ENCODE assay signal across 12 mouse cellular contexts in the genomic region with DNA sequence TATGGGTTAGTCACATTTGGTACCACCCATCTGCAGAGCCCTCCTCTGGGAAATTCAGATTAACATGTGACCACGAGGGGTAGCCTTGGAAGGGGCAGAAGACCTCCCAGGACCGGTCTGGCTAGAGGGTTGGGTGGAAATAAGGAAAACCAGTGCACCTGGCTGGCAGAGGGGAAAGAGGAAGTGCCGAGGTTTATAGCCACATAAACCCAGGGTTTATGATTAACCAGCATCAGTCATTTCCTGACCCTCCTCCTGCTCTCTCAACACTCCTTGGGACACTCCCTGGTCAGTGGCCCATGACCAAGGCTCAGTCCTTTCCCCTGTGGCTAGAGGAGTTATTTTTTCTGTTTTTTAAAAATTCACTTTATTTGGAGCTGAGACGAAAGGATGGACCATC. TPM values are rescaled to one million over a fixed set of nuclear protein-coding genes. Genes with fewer than 3 reads are reported as not detected.
A peak's percentile ranks its signal among the peaks of the same experiment; 100 is the strongest.
DNase-seq lines count a peak whose midpoint lies in the region; ATAC-seq and TF ChIP-seq lines count a peak whose summit lies in the region.
"Had no signal": no experiment of that assay in that cellular context is flagged by ENCODE, and none has a peak within 500 bp of the region (broad histone marks: within the 10 kb centered on the region; RNA-seq: fewer than 3 reads in every experiment).

No protein-coding gene starts in this region.

- no peak for TF ChIP-seq CTCF in intestine, postnatal 0 days (IDR thresholded peaks at IDR 0.05; ENCODE audit: low read depth)
- TF ChIP-seq CTCF in small intestine, adult 2 months (IDR thresholded peaks at IDR 0.05; ENCODE audit: extremely low read depth, insufficient read length, insufficient replicate concordance, low read depth, low read length), result no peak

- no peak overlapping the region for H3K4me2 ChIP-seq in intestine, postnatal 0 days (replicated peaks; ENCODE audit: low read depth)
- H3K4me2 ChIP-seq in midbrain, embryonic 15.5 days, result no peak overlapping the region
- no peak overlapping the region for H3K4me2 ChIP-seq in hindbrain, embryonic 13.5 days
- H3K4me2 ChIP-seq: heart, embryonic 12.5 days had no signal

- no peak for TF ChIP-seq POLR2A in small intestine, adult 2 months (IDR thresholded peaks at IDR 0.05; ENCODE audit: low read depth, low read length)

- peak; percentile 68 to 74 for DNase-seq in kidney, postnatal 36 days
- no peak for DNase-seq in hindbrain, embryonic 10.5 days (ENCODE audit: low spot score)
- DNase-seq: cerebellum, postnatal 25 days; right cerebral cortex, postnatal 4 days had no signal

- ATAC-seq in common myeloid progenitor, adult 5-6 weeks (replicated peaks; ENCODE audit: low read depth, poor library complexity, severe bottlenecking), result 0 out of 2 replicates have a peak, but pooled peaks have one; percentile 21
- peak; percentile 85 for ATAC-seq in intestine, postnatal 0 days
- ATAC-seq in midbrain, embryonic 15.5 days (replicated peaks), result no peak
- no peak for ATAC-seq in hindbrain, embryonic 13.5 days (ENCODE audit: low FRiP score)
- ATAC-seq: hindbrain, postnatal 0 days had no signal

- H3K36me3 ChIP-seq in intestine, postnatal 0 days (ENCODE audit: control insufficient read depth, insufficient read depth), result peaks cover 6% of the 10 kb centered on the region; the same call in 1 of the 2 replicates
- peaks cover under 1% of the 10 kb centered on the region for H3K36me3 ChIP-seq in small intestine, adult 2 months (ENCODE audit: control insufficient read depth, insufficient read depth, low read length)
- peaks cover 10% of the 10 kb centered on the region; the same call in 1 of the 2 replicates for H3K36me3 ChIP-seq in midbrain, embryonic 15.5 days (replicated peaks)
- peaks cover 13% of the 10 kb centered on the region for H3K36me3 ChIP-seq in hindbrain, embryonic 13.5 days
- peaks cover 13% of the 10 kb centered on the region for H3K36me3 ChIP-seq in hindbrain, embryonic 10.5 days

- H3K27ac ChIP-seq in intestine, postnatal 0 days (ENCODE audit: low read depth, low read length), result 0 out of 2 replicates have a peak overlapping the region, but pooled peaks have one; percentile 50
- H3K27ac ChIP-seq in small intestine, adult 2 months (ENCODE audit: insufficient read depth, low read depth, low read length), result peak overlapping the region; percentile 82; the same call in 1 of the 2 replicates
- no peak overlapping the region for H3K27ac ChIP-seq in midbrain, embryonic 15.5 days
- H3K27ac ChIP-seq in hindbrain, embryonic 13.5 days, result no peak overlapping the region
- no peak overlapping the region for H3K27ac ChIP-seq in hindbrain, embryonic 10.5 days
- H3K27ac ChIP-seq: hindbrain, postnatal 0 days had no signal

- no peak overlapping the region for H3K4me3 ChIP-seq in intestine, postnatal 0 days (ENCODE audit: low read depth, low read length)
- no peak overlapping the region for H3K4me3 ChIP-seq in small intestine, adult 2 months (ENCODE audit: low read depth, low read length)
- H3K4me3 ChIP-seq in midbrain, embryonic 15.5 days, result no peak overlapping the region
- no peak overlapping the region for H3K4me3 ChIP-seq in hindbrain, embryonic 13.5 days
- no peak overlapping the region for H3K4me3 ChIP-seq in hindbrain, embryonic 10.5 days
- H3K4me3 ChIP-seq: erythroblast, embryonic 14.5 days; heart, embryonic 12.5 days had no signal

- WGBS in intestine, postnatal 0 days, result 35% methylated on average over 4 of the region's 4 CpGs
- WGBS in small intestine, adult 2 months, result 14% methylated on average over 4 of the region's 4 CpGs
- 80% methylated on average over 4 of the region's 4 CpGs for WGBS in midbrain, embryonic 15.5 days
- WGBS in hindbrain, embryonic 13.5 days, result 67% methylated on average over 4 of the region's 4 CpGs
- 81% methylated on average over 4 of the region's 4 CpGs for WGBS in hindbrain, embryonic 10.5 days

- no peak overlapping the region for H3K9ac ChIP-seq in intestine, postnatal 0 days (ENCODE audit: low read depth, low read length)
- H3K9ac ChIP-seq in midbrain, embryonic 15.5 days, result no peak overlapping the region
- no peak overlapping the region for H3K9ac ChIP-seq in hindbrain, embryonic 13.5 days
- H3K9ac ChIP-seq: heart, embryonic 12.5 days had no signal

- no peaks in the 10 kb centered on the region for H3K27me3 ChIP-seq in intestine, postnatal 0 days (replicated peaks; ENCODE audit: control insufficient read depth, insufficient read depth, low read length)
- no peaks in the 10 kb centered on the region for H3K27me3 ChIP-seq in small intestine, adult 2 months (ENCODE audit: control insufficient read depth, insufficient read depth, low read length)
- no peaks in the 10 kb centered on the region for H3K27me3 ChIP-seq in midbrain, embryonic 15.5 days (replicated peaks)
- H3K27me3 ChIP-seq in hindbrain, embryonic 13.5 days, result no peaks in the 10 kb centered on the region
- no peaks in the 10 kb centered on the region for H3K27me3 ChIP-seq in hindbrain, embryonic 10.5 days (ENCODE audit: insufficient read depth, poor library complexity, severe bottlenecking)
- H3K27me3 ChIP-seq: heart, embryonic 12.5 days had no signal

- peaks cover 3% of the 10 kb centered on the region; the same call in 1 of the 2 replicates for H3K4me1 ChIP-seq in intestine, postnatal 0 days (replicated peaks; ENCODE audit: control insufficient read depth, insufficient read depth, low read length)
- peaks cover 15% of the 10 kb centered on the region; the same call in 1 of the 2 replicates for H3K4me1 ChIP-seq in small intestine, adult 2 months (ENCODE audit: control insufficient read depth, insufficient read depth, insufficient read length, low read length)
- no peaks in the 10 kb centered on the region for H3K4me1 ChIP-seq in midbrain, embryonic 15.5 days
- no peaks in the 10 kb centered on the region for H3K4me1 ChIP-seq in hindbrain, embryonic 13.5 days (replicated peaks)
- H3K4me1 ChIP-seq in hindbrain, embryonic 10.5 days (replicated peaks), result no peaks in the 10 kb centered on the region

- H3K9me3 ChIP-seq in intestine, postnatal 0 days (ENCODE audit: control insufficient read depth), result no peaks in the 10 kb centered on the region
- H3K9me3 ChIP-seq in midbrain, embryonic 15.5 days, result no peaks in the 10 kb centered on the region
- no peaks in the 10 kb centered on the region for H3K9me3 ChIP-seq in hindbrain, embryonic 13.5 days
- no peaks in the 10 kb centered on the region for H3K9me3 ChIP-seq in hindbrain, embryonic 10.5 days
- H3K9me3 ChIP-seq: heart, embryonic 12.5 days had no signal

RNA-seq across cellular contexts. Expression of a gene that starts 17.8 kb away (rescaled TPM):
- 139 and 149 TPM in 2 replicates for total RNA-seq in common myeloid progenitor, adult 5-6 weeks (2017)
- polyA plus RNA-seq in intestine, postnatal 0 days (2015; fragmentation: Nextera tagmentation; extraction: Ambion mirVana), result 32.6 and 33.5 TPM in 2 replicates
- polyA plus RNA-seq in small intestine, adult 2 months (2012; rRNA removed), result 9.5 and 20.2 TPM in 2 replicates
- polyA plus RNA-seq in midbrain, embryonic 15.5 days (2015; fragmentation: Nextera tagmentation; extraction: Ambion mirVana), result 76.2 and 77.9 TPM in 2 replicates
- 78.4 and 84.6 TPM in 2 replicates for polyA plus RNA-seq in hindbrain, embryonic 13.5 days (2015; fragmentation: Nextera tagmentation; extraction: Ambion mirVana)
- polyA plus RNA-seq in hindbrain, embryonic 10.5 days (2016; fragmentation: Nextera tagmentation; extraction: Ambion mirVana), result 96.1 and 106 TPM in 2 replicates

RNA-seq across cellular contexts. Expression of a gene that starts 36.2 kb away (rescaled TPM):
- 0.15 and 0.69 TPM in 2 replicates for total RNA-seq in common myeloid progenitor, adult 5-6 weeks (2017)
- 3.3 and 4.2 TPM in 2 replicates for polyA plus RNA-seq in intestine, postnatal 0 days (2015; fragmentation: Nextera tagmentation; extraction: Ambion mirVana)
- 17.4 and 73.7 TPM in 2 replicates for polyA plus RNA-seq in small intestine, adult 2 months (2012; rRNA removed)
- polyA plus RNA-seq in midbrain, embryonic 15.5 days (2015; fragmentation: Nextera tagmentation; extraction: Ambion mirVana), result 0.40 and 0.65 TPM in 2 replicates
- polyA plus RNA-seq in hindbrain, embryonic 13.5 days (2015; fragmentation: Nextera tagmentation; extraction: Ambion mirVana), result 0.72 and 1.1 TPM in 2 replicates
- polyA plus RNA-seq in hindbrain, embryonic 10.5 days (2016; fragmentation: Nextera tagmentation; extraction: Ambion mirVana), result 3.2 and 3.5 TPM in 2 replicates
- polyA plus RNA-seq: erythroblast, embryonic 14.5 days had no signal

RNA-seq across cellular contexts. Expression of a gene that starts 47.7 kb away (rescaled TPM):
- 0.39 and 0.64 TPM in 2 replicates for total RNA-seq in common myeloid progenitor, adult 5-6 weeks (2017)
- polyA plus RNA-seq in intestine, postnatal 0 days (2015; fragmentation: Nextera tagmentation; extraction: Ambion mirVana), result 2.2 and 3.2 TPM in 2 replicates
- polyA plus RNA-seq in small intestine, adult 2 months (2012; rRNA removed), result 0.43 and 0.63 TPM in 2 replicates
- 3.9 and 4.4 TPM in 2 replicates for polyA plus RNA-seq in midbrain, embryonic 15.5 days (2015; fragmentation: Nextera tagmentation; extraction: Ambion mirVana)
- 3.2 and 3.8 TPM in 2 replicates for polyA plus RNA-seq in hindbrain, embryonic 13.5 days (2015; fragmentation: Nextera tagmentation; extraction: Ambion mirVana)
- 2.7 and 2.9 TPM in 2 replicates for polyA plus RNA-seq in hindbrain, embryonic 10.5 days (2016; fragmentation: Nextera tagmentation; extraction: Ambion mirVana)

Comparison
In these comparisons a context has a peak if more than half of its experiments do, and no peak if none do; other contexts are left out.
1. ATAC-seq: peak in common myeloid progenitor, adult 5-6 weeks (single experiment) and intestine, postnatal 0 days (single experiment); none in midbrain, embryonic 15.5 days (single experiment) and hindbrain, embryonic 13.5 days (single experiment).
2. H3K27ac ChIP-seq: peak in intestine, postnatal 0 days (single experiment) and small intestine, adult 2 months (single experiment); none in midbrain, embryonic 15.5 days (single experiment), hindbrain, embryonic 13.5 days (single experiment) and hindbrain, embryonic 10.5 days (single experiment).